Mouse (Mus musculus) layer of hippocampus, postnatal 25 days (tissue): Measurements from ENCODE around the gene Rasa3. TPM values are rescaled to one million over a fixed set of nuclear protein-coding genes. Genes with fewer than 3 reads are reported as not detected.

ENCODE experiments used
- DNase-seq, 2 experiments: peaks; one replicate each; pipeline ENCODE4 v3.0.0; 2022; ENCODE audit warnings: mixed read lengths in 2 of 2, low spot score in 1 of 2; ENCODE audit errors: extremely low spot score in 1 of 2
- total RNA-seq, 2 experiments: library from RNA; stranded (reverse); gene quantifications; 2 replicates each; pipeline ENCODE4 v1.2.3; 2021

Gene Rasa3
- total RNA-seq, 2 experiments from 2014 or later: 58.5 to 66.2 TPM

DNA sequence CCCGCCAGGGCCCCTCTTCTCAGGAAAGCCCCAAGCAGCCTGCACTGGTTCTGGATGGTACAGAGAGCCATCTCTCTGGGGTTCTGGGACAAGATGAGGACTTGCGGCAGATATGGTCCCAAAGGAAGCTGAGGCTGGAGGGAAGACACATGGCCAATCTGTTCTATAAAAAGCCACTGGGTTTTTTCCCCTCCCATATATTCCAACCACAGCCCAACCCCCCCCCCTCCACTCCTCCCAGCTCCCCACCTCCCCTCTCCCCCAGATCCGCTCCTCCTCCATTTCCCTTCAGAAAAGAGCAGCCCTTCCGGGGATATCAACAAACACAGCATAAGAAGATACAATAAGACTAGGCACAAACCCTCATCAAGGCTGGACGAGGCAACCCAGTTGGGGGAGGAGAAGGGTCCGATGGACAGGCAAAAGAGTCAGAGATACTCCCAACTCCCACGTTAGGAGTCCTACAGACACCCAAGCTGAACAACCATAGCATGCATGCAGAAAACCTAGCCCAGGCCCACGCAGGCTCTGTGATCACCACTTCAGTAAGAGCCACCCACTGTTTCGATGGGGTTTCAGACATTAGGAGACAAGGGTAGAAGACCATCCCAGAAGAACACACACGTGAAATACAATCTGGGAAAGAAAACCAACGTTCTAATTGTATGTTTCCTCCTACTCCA is 22.9 kb downstream of the Rasa3 start:
- DNase-seq: no peak

DNA sequence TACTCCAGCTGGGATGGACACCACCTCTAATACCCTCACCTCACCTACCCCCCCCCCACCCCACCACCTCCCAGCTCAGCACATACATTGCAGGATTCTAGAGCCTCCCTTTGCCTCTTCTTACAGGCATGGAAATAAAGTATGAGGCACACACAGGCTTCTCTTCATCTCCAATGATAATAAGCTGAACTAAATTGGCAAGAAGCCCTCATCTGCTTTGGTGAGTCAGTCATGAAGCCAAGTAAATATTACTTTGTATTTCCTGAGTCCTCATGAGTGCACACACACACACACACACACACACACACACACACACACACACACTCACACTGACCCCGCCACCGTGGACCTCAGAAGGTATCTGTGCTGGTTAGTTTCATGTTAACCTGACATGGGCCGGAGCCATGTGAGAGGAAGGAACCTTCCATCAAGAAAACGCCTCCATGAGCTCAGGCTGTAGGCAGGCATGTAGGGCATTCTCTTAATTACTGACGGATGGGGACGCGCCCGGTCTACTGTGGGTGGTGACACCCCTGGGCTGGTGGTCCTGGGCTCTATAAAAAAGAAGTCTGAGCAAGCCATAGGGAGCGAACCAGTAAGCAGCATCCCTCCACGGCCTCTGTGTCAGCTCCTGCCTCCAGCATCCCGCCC is 26.7 kb downstream of the Rasa3 start:
- no peak for DNase-seq

DNA sequence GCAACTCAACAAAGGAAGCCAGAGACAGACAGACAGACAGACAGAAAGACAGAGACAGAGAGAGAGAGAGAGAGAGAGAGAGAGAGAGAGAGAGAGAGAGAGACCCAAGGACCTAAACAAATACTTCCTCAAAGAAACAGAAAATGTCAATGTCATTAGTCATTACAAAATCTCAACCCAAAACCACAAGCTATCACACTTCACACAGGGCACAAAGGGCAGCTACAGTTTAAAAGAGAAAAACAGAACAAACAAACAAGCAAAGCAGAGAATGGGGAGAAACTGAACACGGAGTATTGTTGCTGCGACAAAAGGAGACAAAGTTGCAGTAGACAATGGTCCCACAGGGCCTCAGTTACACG is 28.3 kb downstream of the Rasa3 start:
- no peak for DNase-seq

- DNase-seq: no peak
These were observed 28.8 kb downstream of the Rasa3 start for GRCm38 (mm10) chr8:13648377-13649153.

GRCm38 (mm10) chr8:13647591-13647990 is 29.8 kb downstream of the Rasa3 start:
- no peak for DNase-seq

- DNase-seq: no peak
These were observed 32.3 kb downstream of the Rasa3 start for GRCm38 (mm10) chr8:13644932-13645676.

GRCm38 (mm10) chr8:13644155-13644554 is 33.2 kb downstream of the Rasa3 start:
- no peak for DNase-seq

- DNase-seq: no peak
These were observed 34.7 kb downstream of the Rasa3 start for GRCm38 (mm10) chr8:13642659-13643181.

- no peak for DNase-seq
These were observed 36.2 kb downstream of the Rasa3 start for GRCm38 (mm10) chr8:13641206-13641605.

- no peak for DNase-seq
These were observed 36.9 kb downstream of the Rasa3 start for GRCm38 (mm10) chr8:13640452-13640883.

GRCm38 (mm10) chr8:13633107-13633506 is 44.3 kb downstream of the Rasa3 start:
- no peak for DNase-seq

DNA sequence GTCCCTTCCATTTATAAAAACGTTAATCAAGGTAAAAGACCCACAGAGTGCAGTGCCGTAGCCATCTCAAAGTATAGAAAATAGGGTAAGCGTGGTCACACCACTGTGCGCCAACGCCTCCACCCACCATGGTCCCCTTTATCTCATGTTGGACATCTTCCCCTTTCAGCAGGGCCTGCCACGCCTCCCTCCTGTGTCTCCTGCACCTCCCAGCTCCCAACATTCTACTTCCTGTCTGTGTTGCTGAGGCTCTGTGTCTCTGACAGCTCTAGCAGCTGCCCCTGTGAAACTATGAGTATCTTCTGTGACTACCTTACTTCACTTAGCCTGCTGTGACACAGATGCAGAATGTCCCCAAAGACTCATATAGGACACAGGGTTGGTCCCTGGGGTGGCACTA is 45.1 kb downstream of the Rasa3 start:
- DNase-seq: no peak

DNA sequence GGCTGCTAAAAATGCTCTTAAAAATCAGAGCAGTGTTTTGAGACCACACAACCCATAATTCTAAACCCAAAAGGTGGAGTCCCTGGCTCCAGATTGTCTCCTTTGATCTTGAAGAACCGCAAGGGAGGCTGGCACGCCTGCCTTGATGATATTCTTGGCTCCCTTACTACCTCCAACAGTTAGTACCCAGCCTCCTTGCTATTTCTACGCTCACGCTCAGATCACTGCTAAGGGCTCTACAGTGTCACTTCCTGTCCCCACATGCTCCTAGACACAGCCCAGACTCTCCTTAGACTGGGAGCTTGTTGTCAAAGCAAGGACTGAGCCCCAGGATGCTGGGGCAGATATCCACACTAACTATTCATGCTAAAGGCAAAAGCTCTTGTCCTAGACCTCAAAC is 46.6 kb downstream of the Rasa3 start:
- DNase-seq: no peak

DNA sequence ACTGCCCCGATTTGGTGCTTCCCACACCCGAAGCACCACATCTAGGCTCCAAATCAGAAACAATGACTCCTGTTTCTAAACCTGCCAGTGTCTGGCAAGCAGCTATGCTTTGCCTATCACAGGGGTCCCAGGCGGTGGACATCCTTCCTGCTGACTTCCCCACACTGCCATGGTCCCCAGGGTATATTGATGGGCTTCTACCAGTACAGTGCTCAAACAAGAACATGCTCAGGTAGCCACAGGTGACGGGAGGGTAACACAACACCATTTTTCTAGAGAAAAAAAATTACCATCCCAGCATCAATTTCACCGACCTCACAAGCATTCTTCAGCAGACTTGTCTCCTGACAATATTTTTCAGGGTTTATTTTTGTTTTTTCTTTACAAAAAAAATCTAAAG is 47.2 kb downstream of the Rasa3 start:
- no peak for DNase-seq

DNA sequence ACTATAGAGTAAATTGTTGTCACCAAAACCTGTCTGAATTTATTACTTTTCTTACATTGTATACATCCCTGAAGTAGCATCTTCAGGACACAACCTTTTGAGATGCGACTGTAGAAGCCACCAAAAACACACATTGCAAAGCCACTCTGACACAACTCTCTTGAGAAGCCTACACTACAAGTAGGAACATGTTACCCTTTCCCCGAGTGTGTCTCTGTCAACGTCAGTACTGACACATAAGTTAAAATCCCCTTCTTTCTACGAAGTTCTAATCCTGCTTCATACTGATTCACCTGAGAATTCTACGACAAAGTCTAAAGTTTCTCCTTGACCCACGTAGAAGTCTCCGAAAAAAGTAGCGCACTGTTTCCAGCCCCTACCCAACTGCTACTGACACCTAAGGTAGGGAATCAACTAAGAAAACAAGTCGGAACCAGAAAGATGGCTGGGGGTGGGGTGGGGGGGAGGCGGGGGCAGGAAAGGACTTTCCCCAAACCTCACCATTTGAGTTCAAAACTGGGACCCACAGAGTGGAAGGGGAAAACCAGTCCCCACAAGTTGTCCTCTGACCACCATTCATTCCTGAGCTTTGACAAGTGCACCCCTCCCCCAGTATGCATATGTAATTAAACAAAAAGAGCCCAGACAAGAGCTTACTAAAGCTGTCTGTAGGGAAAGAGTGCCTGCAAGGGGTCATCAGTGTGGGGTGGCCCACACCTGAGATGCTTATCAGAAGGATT is 47.9 kb downstream of the Rasa3 start:
- DNase-seq: no peak

DNA sequence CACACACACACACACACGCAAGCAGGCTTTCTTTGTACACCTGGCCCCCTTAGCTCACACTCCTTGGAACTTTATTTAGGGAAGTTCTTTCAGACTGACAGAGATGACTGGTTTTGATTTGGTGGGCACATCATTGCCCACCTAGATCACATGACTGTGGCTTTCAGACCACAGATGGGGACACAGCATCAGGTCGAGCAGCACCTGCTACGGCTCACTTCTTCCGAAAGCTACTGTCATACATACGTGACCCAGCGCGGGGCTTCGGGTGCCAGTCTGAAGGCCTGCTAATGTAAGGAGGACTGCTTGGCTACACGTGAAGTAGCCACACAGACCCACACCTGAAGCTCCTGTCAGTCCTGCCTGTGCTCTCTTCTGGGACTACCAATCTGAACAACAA is 49.3 kb downstream of the Rasa3 start:
- no peak for DNase-seq

DNA sequence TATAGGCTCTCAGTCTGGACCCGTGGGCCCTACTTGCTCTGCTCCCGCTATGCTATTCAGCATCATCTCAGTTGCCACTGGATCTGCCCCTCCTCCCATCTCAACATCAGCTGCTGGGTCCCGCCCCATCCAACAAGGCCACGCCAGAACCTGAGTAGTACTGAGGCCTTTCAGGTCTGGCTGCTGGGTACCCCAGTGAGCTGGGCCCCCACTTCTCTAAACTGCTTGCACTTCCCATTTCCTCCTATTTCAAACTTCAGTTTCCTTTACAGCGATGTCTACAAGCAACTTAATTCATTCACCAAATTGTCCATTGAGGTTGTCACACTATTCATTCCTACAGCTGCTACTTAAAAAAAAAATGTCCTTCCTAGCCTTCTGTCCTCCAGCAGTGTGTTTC is 49.8 kb downstream of the Rasa3 start:
- no peak for DNase-seq

DNA sequence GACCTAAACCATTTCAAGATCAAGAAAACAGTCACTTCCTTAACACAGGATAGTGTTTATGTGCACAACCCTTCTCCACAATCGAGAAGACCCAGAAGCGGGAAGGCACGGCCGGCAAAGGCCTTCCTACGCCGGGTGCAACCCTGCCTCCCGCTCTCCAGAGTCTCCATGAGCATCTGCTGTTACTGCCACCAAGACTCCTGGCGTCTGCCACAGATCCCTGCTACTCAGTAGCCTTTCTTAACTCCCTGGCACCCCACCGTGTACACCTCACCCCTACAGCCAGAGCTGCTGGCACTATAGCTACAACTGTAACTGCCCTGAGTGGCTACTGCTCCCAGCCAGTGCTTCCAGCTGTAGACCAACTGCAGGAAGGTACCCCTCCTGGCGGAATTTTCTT is 51.3 kb downstream of the Rasa3 start:
- DNase-seq: no peak

DNA sequence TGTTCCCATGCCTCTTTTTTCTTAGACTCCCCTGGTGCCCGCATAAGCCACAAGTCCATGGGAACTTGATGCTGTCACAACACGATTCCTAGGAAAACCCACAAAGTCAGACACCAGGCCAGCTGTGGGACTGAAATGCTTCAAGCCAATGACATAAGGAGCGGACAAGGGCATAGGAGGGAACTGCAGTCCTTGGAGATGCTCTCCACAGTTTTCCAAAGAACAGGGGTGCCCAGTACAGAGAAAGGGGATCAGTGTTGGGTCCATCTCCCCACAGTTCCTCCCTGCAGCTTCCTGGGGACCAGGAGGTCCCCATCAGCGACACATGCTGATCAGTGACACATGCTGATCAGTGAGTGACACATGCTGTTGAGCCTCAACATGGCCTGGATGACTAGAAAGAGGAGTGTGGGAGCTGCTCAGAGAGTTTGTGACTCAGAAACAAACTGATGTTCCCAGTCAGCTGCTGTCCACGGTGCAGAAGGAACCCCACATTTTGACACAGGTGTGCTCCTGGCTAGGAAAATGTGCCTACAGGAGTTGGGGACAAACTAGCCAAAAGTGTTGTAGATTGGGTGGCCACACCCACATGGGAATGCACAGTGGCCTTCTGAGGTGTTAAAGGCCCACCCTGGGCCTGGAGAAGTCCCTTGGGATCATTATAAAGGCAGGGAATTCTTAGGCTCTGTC is 52.0 kb downstream of the Rasa3 start:
- DNase-seq: no peak
